Mouse (Mus musculus) gastrocnemius, adult 8-10 months (tissue): Measurements from ENCODE around the gene Cep128. TPM values are rescaled to one million over a fixed set of nuclear protein-coding genes. Genes with fewer than 3 reads are reported as not detected.

ENCODE experiments used
- DNase-seq, 2 experiments: peaks; one replicate each; pipeline ENCODE4 v3.0.0; 2022; ENCODE audit warnings: low spot score in 2 of 2
- total RNA-seq, 4 experiments: library from RNA; stranded (reverse); gene quantifications; 2 replicates each; pipeline ENCODE4 v1.2.4; 2022

Cep128 gene
- total RNA-seq, 4 experiments from 2014 or later, result 0.51 to 1.1 (median 0.84) TPM

DNA sequence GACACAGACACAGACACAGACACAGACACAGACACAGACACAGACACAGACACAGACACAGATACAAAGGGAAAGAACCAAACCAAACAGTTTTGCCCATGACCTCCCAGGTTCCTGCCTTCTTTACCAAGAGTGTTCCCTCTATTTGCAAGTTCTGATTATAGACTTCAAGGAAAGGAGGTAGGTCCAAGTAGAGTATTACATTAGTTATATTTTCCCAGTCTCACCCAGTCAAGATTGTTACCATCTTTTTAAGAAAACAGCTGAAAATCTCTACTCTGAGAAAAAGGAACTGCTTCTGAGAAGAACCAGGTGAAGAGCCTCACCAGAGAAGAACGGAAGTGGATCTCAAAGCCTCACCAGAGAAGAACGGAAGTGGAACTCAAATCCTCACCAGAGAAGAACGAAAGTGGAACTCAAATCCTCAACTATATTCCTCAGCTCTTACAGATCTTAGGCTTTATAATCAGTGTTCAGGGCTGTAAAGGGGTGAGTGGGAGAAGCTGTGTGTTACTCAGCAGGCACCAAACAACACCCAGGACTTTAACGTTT lies 200.8 kb downstream of the Cep128 start:
- DNase-seq, result no peak

DNA sequence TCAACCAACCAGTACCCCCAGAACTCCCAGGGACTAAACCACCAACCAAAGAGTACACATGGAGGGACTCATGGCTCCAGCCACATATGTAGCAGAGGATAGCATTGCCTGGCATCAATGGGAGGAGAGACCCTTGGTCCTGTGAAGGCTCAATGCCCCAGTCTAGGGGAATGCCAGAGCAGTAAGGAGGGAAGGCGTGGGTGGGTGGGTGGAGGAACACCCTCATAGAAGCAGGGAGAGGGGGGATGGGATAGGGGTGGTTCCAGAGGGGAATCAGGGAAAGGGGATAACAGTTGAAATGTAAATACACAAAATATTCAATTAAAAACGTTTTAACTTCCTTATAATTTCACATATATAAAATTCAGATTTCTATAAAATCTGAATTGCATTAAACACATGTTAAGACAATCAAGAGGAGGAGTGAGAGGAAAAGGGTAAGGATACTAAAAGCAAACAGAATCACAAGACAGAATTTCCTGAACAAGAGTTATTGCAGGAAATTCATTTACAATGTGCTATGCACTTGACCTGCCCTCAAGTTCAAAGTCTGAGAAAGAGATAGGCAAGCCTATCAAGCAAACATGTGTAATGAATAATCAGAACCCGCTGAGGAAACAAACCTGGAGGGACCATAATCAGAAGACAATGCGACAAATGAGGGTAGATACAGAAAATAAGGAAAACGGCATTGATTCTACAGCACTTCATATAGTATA lies 207.2 kb downstream of the Cep128 start:
- DNase-seq, result no peak

DNA sequence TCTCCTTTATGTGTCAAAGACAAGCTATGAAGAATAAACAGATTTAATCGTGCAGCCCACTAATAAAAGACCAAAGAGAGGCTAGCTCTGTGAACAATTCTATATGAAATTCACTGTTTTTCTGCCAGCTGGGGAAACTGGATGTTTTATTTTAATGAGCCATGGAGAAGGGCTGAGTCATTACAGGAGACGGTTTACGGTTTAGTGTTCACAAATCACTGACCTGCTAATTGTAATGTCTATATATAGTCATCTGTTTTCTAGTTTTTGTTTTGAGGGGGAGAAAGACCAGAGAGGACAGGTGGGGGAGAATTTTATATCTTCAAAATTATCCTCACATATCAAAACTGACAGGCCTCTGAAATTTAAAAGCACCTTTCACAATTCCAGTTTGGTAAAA lies 212.6 kb downstream of the Cep128 start:
- no peak for DNase-seq

DNA sequence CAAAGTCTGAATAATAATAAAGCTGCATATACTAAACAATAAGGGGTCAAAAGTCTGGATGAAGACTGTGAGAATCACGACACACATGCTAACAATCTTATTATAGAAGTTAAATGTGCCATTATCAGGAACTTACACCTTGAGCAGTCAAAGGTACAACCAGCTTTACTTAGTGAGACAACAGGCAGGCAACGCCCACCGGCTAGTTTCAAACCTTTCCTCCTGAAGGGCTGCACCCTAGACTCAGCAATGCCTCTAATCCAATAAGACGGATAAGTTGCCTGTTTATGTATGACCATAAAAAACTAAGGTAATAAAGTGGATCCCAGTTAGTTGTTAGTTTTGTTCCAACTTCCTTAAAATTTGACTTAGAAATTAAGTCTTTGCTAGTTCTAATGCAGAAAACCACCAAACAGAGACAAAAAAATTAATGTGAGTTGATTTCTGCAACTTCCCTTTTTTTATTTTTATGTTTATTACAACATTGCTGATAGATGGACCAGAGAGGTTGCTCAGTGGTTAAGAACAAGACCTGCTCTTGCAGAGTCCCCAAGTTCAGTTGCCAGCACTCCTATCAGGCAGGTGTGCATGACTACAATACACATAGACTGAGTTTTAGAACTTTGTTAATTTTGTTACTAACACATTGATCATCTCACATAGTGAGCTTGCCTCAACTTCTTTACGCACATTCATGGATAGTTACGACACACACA lies 223.0 kb downstream of the Cep128 start:
- no peak for DNase-seq

DNA sequence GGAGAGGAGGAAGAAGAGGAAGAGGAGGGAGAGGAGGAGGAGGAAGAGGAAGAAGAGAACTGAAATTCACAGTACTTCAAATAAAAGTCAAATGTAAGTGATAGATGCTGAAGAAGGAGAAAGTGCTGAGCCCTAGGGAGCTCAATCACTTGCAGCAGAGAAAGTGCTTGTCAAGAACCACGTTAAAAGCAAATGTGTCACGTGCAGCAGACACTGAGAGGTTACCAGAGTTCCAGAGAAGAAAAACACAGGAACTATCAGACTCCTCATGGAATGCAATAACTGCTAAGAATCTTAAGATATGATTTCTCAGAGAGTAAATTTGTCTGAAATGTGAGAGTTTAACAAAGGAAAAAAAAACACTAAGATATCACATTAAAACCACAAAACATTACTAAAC lies 225.7 kb downstream of the Cep128 start:
- DNase-seq, result no peak

DNA sequence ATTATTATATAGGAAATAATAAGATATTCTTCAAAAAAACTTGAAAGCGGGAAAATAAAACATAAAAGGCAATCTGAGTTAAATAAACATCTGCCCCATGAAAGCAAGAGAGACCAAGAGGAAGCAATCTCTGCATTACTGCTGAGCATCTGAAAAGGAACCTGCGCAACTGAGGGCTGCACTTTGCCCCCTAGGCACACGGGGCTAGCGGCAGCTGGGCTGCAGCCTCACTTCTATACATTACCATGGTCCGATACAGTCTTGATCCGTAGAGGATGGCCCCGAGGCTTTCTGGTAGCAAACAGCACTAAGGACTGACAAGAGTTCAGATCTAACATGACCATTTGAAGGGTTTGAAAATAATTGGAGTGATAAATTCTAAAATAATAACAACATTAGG lies 230.2 kb downstream of the Cep128 start:
- no peak for DNase-seq

DNA sequence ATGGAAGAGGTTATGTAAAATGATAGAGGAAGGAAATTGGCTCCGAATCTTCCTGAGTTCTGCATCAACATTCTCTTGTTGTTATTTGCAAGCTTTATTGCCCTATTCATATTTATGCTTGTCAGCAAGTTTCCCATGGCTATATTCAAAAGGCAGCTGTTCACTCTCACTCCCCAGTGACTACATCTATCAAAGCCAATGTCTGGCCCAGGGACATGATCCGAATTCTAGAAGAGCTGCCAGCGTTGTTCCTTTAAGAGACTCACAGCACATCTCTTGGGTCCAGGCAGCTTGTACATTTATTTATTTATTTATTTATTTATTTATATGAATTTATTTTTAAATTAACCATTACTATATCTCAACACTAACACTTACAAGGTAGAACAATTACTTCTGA lies 235.1 kb downstream of the Cep128 start:
- DNase-seq, result no peak

DNA sequence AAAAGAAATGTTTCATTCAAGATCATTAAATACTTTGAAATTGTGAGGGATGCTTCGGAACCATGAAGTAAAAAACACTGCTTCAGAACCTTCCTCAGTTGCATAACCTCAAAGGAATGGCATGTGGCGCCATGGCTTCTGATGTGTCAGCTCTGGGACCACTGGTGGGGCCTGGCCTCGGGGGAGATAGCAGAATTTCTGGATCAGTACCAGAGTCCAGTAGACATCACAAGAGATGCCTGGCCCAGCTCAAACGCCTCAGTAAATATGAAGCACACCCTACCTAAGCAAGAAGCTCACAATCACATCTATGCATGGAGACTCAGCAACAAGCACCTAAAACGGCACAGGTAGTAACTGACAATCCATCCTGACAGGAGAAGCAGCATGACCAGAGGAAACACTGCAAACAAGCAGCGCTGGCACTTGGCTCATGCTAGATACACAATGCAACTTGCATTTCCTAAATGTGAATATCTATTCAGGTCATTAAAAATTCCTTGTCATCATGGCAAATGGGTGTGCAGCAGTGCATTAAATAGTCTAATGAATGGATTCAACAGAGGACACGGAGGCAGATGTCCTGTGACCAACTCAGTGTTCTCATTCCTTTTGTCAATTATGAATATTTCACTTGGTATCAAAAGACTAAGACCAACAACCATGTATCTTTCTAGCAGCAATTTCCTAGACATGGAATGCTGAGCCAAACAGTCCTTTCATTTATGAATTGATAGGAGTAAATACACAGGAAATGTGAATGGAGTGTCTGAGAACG lies 249.3 kb downstream of the Cep128 start:
- no peak for DNase-seq

DNA sequence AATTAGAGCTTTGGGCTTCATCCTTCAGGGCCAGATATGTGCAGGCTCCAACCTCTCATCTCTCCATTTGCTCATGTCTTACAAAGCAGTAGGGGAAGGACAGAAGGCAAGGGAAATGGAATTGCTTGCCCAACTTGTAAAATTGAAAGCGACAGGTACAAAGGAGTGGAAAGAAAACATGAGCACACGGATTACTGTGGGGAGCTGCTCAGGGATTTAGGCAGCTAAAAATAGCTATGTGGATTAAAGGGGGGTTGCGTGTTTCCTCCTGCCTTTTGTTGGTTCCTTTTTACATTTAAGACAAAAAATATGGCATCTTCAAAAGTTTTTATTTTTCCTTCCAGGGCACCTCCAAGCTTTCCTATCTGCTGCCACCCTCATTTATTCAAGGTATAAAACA lies 269.2 kb downstream of the Cep128 start:
- DNase-seq, result no peak

DNA sequence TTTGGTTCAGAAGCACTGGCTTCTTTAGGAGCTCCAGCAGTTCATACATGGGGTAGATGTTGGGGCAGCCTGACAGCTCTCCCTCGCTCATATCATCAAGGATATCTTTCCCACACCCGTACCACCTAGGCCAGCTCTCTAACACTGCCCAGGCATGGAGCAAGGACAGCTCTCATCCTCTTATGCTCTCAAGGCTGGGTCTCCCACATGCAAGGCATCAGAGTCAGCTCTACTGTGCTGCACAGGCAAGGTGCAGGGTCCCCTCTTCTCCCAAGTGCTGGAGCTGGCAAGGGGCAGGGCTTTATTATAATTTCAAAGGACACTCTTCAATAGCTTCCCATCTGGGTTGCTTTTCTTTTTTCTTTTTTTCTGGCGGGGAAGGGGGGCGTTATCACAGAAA lies 280.9 kb downstream of the Cep128 start:
- DNase-seq, result no peak

DNA sequence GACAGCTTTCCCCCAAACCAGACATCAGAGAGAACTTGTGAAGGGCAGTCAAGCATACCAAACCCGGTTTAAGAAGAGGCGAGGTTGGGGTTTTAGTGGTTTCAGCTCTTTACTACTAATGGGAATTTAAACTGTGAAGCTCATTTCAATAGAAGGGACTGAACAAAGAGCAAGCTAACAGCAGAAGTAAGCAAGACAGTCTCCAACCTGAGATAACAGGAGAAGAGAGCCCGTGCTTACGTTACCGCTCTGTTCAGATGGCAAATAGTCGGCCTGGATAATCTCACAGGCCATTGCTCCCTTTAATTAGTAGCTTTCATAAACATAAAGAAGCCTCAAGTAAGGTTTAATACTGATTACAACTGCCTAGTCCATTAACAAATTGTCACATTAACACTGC lies 286.3 kb downstream of the Cep128 start:
- no peak for DNase-seq

DNA sequence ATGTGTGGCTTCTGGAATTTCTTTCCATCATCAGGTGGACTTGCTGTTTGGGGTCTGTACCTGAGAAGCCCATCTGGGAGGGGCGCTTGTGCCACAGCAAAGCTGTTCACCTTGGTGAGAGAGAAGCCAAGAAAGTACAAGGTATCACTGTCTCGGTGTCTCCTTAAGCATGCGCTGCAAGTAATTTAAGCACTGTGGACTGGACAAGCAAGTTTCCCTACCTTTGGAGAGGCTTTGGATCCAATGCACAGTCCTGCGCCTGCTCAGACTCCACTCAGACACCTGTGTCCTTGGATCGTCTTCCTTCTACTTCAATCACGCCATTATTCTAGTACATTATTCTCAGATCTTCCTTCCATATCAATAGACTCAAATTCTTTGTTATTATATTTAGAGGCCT lies 288.0 kb downstream of the Cep128 start:
- no peak for DNase-seq

DNA sequence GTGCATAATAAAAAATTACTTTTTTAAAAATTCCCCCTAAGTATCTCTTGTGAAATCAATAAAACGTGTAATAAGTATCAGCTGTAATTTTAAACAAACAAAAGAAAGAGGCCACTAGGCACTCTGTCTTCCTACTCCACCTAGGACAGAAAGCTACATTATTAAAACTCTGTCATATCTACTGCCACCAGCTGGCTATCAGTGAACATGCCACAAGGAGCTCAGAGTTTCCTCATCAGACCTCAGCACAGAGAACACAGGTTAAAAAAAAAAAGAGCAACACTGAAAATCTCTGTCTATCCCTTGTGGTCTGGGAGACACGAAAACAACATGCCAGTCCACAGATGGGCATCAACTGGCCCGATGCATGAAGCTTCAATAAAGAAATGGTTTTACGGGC lies 295.9 kb downstream of the Cep128 start:
- DNase-seq, result no peak

DNA sequence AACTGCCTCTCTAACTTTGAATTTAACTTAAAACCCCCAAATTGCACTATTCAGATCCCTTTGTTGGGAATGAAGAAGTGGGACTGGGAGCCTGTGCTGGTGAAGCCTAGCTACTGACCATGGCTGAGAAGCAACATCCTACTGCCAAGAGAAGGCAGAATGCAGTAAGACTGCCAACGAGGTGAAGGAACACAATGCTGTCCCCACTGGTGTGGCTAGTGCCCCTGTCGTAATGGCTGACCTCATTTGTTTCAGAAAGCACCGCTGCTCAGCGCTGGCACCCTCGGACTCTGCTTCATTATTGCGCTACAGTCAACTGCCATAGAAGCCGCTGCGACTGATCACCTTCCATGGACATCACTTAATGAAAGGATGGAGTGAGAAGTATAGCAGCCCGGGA lies 298.2 kb downstream of the Cep128 start:
- DNase-seq, result no peak

DNA sequence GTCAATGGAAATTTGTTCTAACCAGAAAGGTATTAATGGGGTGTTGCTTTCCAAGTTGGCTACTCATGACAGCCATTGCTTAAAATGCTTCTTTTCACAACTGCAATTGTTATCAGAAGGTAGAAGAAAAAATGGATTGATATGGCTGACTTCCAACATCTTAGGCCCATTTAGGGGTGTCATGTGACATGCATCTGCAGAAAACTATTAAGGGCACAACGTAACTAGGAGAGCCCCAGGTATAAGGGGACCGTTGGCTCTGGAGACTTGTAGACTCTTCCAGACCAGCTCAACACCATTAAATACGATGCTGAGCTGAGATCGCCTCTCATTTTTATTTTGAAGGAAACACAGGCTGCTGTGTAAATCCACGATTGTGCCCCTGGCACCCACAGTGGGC lies 308.6 kb downstream of the Cep128 start:
- no peak for DNase-seq

DNA sequence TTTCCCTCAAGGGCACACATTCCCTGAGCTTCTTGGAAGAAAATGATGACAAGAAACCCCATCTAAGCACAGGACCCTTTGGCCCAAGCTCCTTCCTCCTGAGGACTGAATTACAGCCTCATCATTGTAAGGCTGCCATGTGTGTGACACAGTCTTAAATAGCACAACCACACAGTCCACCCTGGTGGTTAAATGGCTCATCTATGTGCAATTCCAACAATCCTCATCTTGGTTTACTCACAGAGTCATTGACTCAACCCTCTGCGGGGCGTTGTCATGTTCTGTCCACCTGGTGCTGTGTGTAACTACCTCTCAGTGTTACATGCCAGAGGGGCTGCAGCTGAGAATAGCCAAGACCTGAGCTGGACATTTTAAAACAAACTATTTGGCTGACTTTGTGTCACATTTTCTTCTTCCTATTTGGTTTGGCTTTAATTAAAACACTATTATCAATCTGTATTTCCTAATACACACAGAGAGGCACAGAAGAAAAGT lies 313.6 kb downstream of the Cep128 start:
- DNase-seq, result no peak

DNA sequence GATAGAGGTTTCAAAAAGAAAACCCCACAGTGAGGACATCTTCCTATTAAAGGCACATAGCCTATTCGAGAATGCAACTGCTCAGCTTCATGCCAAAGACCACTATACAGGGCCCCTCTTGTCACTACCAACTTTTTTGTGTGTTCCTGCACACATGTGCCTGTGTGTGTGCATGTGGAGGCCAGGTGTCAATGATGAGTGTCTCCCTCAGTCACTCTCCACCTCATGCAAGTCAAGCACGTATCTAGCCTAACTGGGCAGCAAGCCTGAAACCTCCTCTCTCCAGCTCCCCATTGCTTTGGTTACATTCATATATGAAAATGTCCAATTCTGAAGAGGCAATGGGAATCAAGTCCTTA lies 317.1 kb downstream of the Cep128 start:
- DNase-seq, result no peak

DNA sequence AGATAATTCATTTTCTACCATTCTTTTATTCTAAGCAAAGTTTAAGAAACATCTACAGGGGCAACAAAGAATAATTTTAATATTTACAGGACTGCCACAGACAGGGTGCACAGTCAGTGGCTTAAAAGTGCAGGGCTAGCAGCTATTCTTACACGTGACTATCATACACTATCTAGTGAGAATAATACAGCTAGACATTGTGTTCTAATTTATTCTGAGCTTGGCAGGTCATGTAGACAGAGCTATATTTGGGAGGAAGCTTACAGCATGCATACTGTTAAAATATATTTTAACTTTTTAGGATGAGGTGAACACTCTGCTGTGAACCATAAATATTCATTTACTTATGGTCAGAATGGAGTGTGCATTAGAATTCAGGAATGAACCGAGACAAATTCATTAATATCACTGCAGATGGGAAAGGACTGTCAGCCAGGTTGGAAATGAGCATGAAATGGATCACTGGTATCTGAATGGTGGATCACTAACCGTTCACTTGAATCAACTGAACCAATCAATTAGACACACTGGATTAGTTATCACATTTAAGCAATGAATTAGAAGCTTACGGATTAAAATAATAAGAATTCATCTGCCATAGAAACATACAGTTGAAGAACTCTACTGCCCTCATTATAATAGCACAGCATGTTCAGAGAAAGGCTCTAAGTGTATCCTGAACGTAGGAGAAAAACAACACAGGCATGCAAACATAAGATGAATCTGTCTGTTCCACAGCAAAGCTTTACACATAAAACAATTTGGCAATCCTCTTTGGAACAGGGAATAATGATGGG lies 317.7 kb downstream of the Cep128 start:
- no peak for DNase-seq

DNA sequence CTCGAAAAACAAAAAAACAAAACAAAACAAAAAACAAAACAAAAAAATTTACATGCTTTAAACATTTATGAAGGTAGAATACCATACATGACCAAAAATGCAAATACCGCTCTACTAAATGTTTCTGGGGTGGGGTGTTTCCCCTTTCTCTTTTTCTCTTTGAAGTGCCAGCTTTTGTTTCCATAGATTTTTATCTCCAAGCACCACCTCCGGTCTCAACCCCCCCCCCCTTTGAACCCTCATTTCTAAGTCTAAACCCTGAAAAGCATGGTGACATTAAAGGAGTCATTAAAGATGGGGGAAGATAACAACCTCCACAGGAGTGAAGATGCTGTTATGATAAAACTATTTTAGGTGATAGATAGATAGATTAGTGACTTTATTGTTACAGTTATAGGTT lies 318.8 kb downstream of the Cep128 start:
- DNase-seq, result no peak

DNA sequence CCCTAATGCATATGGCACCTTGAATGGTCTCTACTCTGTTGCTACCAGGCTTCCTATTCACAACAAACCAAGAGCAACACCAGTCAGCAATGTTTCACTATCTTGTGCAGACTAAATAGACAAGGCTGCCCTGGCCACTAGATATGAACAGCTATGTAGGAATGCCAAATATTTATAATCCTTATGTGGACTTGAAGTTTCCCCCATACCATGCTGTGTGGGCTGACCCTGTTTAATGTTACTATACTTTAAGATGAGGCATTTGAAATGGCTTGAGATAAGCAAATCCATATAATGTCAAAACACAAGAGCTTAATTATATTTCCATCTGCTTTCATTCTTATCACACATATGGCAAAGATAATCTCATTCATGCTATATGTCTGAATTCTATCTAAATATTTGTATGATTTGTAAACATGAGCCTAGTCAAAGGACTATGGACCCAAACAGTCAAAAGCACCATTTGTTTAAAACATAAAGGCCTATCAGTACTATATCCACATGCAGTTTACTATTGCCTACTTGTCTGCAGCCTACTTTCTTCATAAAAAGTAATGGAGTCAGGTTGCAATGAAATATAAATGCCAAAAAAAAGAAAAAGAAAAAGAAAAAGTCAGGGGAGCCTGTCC lies 319.7 kb downstream of the Cep128 start:
- DNase-seq, result no peak
